Mouse (Mus musculus): ENCODE results near the gene Abtb1. TPM values are rescaled to one million over a fixed set of nuclear protein-coding genes. Genes with fewer than 3 reads are reported as not detected.

The Abtb1 gene
- polyA plus RNA-seq, 1 experiment from 2014 or later: 77.2 TPM

GRCm38 (mm10) chr6:88855636-88856035 is 13.9 kb upstream of the Abtb1 start:
- DNase-seq (ENCODE audit: low spot score): peak; percentile 81

GRCm38 (mm10) chr6:88854509-88854908 is 12.7 kb upstream of the Abtb1 start:
- no peak for DNase-seq (ENCODE audit: low spot score)

GRCm38 (mm10) chr6:88850034-88850433 is 8.2 kb upstream of the Abtb1 start:
- DNase-seq (ENCODE audit: low spot score): no peak

- peak; percentile 56 for DNase-seq (ENCODE audit: low spot score)
Measured at GRCm38 (mm10) chr6:88849270-88849669, 7.5 kb upstream of the Abtb1 start.

- DNase-seq (ENCODE audit: low spot score): no peak
Measured at GRCm38 (mm10) chr6:88847571-88847970, 5.8 kb upstream of the Abtb1 start.

GRCm38 (mm10) chr6:88844901-88845565 is 3.2 kb upstream of the Abtb1 start:
- no peak for DNase-seq (ENCODE audit: low spot score)

GRCm38 (mm10) chr6:88843781-88844725 is 2.3 kb upstream of the Abtb1 start:
- DNase-seq (ENCODE audit: low spot score): no peak

- DNase-seq (ENCODE audit: low spot score): no peak
Measured at GRCm38 (mm10) chr6:88843241-88843640, 1.5 kb upstream of the Abtb1 start.

- peak; percentile 48 for DNase-seq (ENCODE audit: low spot score)
Measured at GRCm38 (mm10) chr6:88842731-88843151, 957 bp upstream of the Abtb1 start.

GRCm38 (mm10) chr6:88841514-88841780 is 337 bp downstream of the Abtb1 start:
- DNase-seq (ENCODE audit: low spot score): no peak

GRCm38 (mm10) chr6:88840791-88841513 is 832 bp downstream of the Abtb1 start:
- DNase-seq (ENCODE audit: low spot score): no peak

- no peak for DNase-seq (ENCODE audit: low spot score)
Measured at GRCm38 (mm10) chr6:88840211-88840610, 1.6 kb downstream of the Abtb1 start.

GRCm38 (mm10) chr6:88839135-88839970 is 2.4 kb downstream of the Abtb1 start:
- DNase-seq (ENCODE audit: low spot score): no peak

- no peak for DNase-seq (ENCODE audit: low spot score)
Measured at GRCm38 (mm10) chr6:88838613-88839012, 3.2 kb downstream of the Abtb1 start.

GRCm38 (mm10) chr6:88837999-88838398 is 3.8 kb downstream of the Abtb1 start:
- no peak for DNase-seq (ENCODE audit: low spot score)

- no peak for DNase-seq (ENCODE audit: low spot score)
Measured at GRCm38 (mm10) chr6:88836178-88836819, 5.5 kb downstream of the Abtb1 start.

GRCm38 (mm10) chr6:88835047-88835446 is 6.7 kb downstream of the Abtb1 start:
- DNase-seq (ENCODE audit: low spot score): peak; percentile 48

- no peak for DNase-seq (ENCODE audit: low spot score)
Measured at GRCm38 (mm10) chr6:88833340-88834140, 8.2 kb downstream of the Abtb1 start.

GRCm38 (mm10) chr6:88832663-88833062 is 9.1 kb downstream of the Abtb1 start:
- peak; percentile 40 for DNase-seq (ENCODE audit: low spot score)

- peak; percentile 84 for DNase-seq (ENCODE audit: low spot score)
Measured at GRCm38 (mm10) chr6:88831456-88831855, 10.3 kb downstream of the Abtb1 start.

Measured in thymus, postnatal 0 days (tissue).